Mouse (Mus musculus) ES-E14 (cell line): Measurements from ENCODE around the gene Sh3kbp1. TPM values are rescaled to one million over a fixed set of nuclear protein-coding genes. Genes with fewer than 3 reads are reported as not detected.

Source experiments
- DNase-seq: peaks from one replicate; pipeline ENCODE4 v3.0.0-alpha.2; 2013; ENCODE audit warnings: low read depth, low spot score
- H3K27ac ChIP-seq: 2 replicates; pipeline ENCODE4 v1.5.1; 2012; ENCODE audit warnings: low read depth, mild to moderate bottlenecking, low read length, moderate library complexity, mixed read lengths; ENCODE audit not compliant: poor library complexity, insufficient read depth, severe bottlenecking
- H3K36me3 ChIP-seq: 2 replicates; pipeline ENCODE4 v1.6.1; 2012; ENCODE audit warnings: mild to moderate bottlenecking, low read length, moderate library complexity, mixed read lengths; ENCODE audit not compliant: control insufficient read depth, poor library complexity, insufficient read depth, severe bottlenecking
- H3K4me1 ChIP-seq, 2 experiments: fragments of 150-350 bp in 1 of 2; sonication (generic) in 1 of 2; 2 replicates each; pipeline ENCODE4 v1.6.1; 2012; ENCODE audit warnings: low read length in 2 of 2, mild to moderate bottlenecking in 1 of 2, mixed read lengths in 1 of 2; ENCODE audit not compliant: control insufficient read depth in 2 of 2, insufficient read depth in 2 of 2, poor library complexity in 1 of 2
- H3K4me3 ChIP-seq, 2 experiments: fragments of 150-350 bp in 1 of 2; sonication (generic) in 1 of 2; 2 replicates each; pipeline ENCODE4 v1.5.1; 2012; ENCODE audit warnings: low read length in 2 of 2, low read depth in 1 of 2, mild to moderate bottlenecking in 1 of 2, mixed read lengths in 1 of 2; ENCODE audit not compliant: insufficient read depth in 1 of 2, poor library complexity in 1 of 2, severe bottlenecking in 1 of 2
- H3K9ac ChIP-seq: 2 replicates; pipeline ENCODE4 v1.6.1; 2012; ENCODE audit warnings: low read depth, mild to moderate bottlenecking, low read length, mixed read lengths; ENCODE audit not compliant: poor library complexity, insufficient read depth, severe bottlenecking
- H3K9me3 ChIP-seq: fragments of 150-350 bp; sonication (generic); 2 replicates; pipeline ENCODE4 v1.6.1; 2012; ENCODE audit warnings: low read depth, mild to moderate bottlenecking, low read length; ENCODE audit not compliant: control insufficient read depth, insufficient read depth
- CHD2 ChIP-seq: IDR thresholded peaks from 2 replicates; pipeline ENCODE4 v1.6.1; 2014; ENCODE audit warnings: mild to moderate bottlenecking, low read depth, low read length, inconsistent platforms
- HCFC1 ChIP-seq: IDR thresholded peaks from 2 replicates; pipeline ENCODE4 v1.6.1; 2012; ENCODE audit warnings: low read length, inconsistent platforms, borderline replicate concordance; ENCODE audit not compliant: insufficient read depth
- MAFK ChIP-seq: IDR thresholded peaks from 2 replicates; pipeline ENCODE4 v1.6.1; 2014; ENCODE audit warnings: mild to moderate bottlenecking, low read depth, low read length, inconsistent platforms; ENCODE audit not compliant: insufficient read depth
- ZC3H11A ChIP-seq: IDR thresholded peaks from 2 replicates; pipeline ENCODE4 v1.6.1; 2012; ENCODE audit warnings: low read depth, mild to moderate bottlenecking, inconsistent platforms, low read length, borderline replicate concordance
- ZNF384 ChIP-seq: IDR thresholded peaks from 2 replicates; pipeline ENCODE4 v1.6.1; 2012; ENCODE audit warnings: low read depth, low read length, inconsistent platforms
- in situ Hi-C, 2 experiments: fragments of 600-800 bp; cut with MboI; formaldehyde crosslinking; loops; one replicate each; pipeline ENCODE4 v1.15.1; 2025; ENCODE audit warnings: low sequenced_read_pairs in 2 of 2, inconsistent platforms in 1 of 2; ENCODE audit not compliant: unreplicated experiment in 2 of 2
- total RNA-seq: library from RNA; depleted of rRNA; stranded (reverse); fragments of 300-350 nt; gene quantifications from 2 replicates; pipeline ENCODE4 v1.2.3, GENCODE M21; 2012

Gene Sh3kbp1
- total RNA-seq, 1 experiment = 8.5 TPM

- TF ChIP-seq HCFC1 (no peak), CHD2 (no peak), ZNF384 (no peak), MAFK (no peak), ZC3H11A (no peak)
- DNase-seq = no peak
- Histone ChIP-seq H3K27ac (no peak overlapping the region), H3K4me1 (peaks cover 0 to 2% of the 10 kb centered on the region in 2 experiments; a peak in 1 of 4 replicates), H3K9ac (no peak overlapping the region), H3K9me3 (no peaks in the 10 kb centered on the region), H3K36me3 (no peaks in the 10 kb centered on the region), H3K4me3 (no peak overlapping the region)
- in situ Hi-C loops = loop anchor here in 1 of 2 experiments (25.0 kb wide), 1 partner anchor 333 kb away; no protein-coding TSS in a partner anchor
These were observed 2.1 kb downstream of the Sh3kbp1 start for GRCm38 (mm10) chrX:159629203-159629602.

- Histone ChIP-seq H3K27ac (no peak overlapping the region), H3K4me3 (no peak overlapping the region), H3K4me1 (no peaks in the 10 kb centered on the region), H3K36me3 (no peaks in the 10 kb centered on the region), H3K9ac (no peak overlapping the region), H3K9me3 (no peaks in the 10 kb centered on the region)
- TF ChIP-seq ZC3H11A (no peak), HCFC1 (no peak), ZNF384 (no peak), MAFK (no peak), CHD2 (no peak)
- in situ Hi-C loops = loop anchor here in 1 of 2 experiments (25.0 kb wide), 1 partner anchor 324 kb away; no protein-coding TSS in a partner anchor
- DNase-seq = no peak
These were observed 11.6 kb downstream of the Sh3kbp1 start for GRCm38 (mm10) chrX:159638500-159639227.

GRCm38 (mm10) chrX:159639991-159640390 is 12.9 kb downstream of the Sh3kbp1 start:
- Histone ChIP-seq H3K27ac (no peak overlapping the region), H3K9ac (no peak overlapping the region), H3K36me3 (no peaks in the 10 kb centered on the region), H3K9me3 (no peaks in the 10 kb centered on the region), H3K4me1 (no peaks in the 10 kb centered on the region), H3K4me3 (no peak overlapping the region)
- in situ Hi-C loops = loop anchor here in 1 of 2 experiments (25.0 kb wide), 1 partner anchor 322 kb away; no protein-coding TSS in a partner anchor
- DNase-seq = no peak
- TF ChIP-seq HCFC1 = no peak
- no peak for TF ChIP-seq CHD2
- TF ChIP-seq ZC3H11A = no peak
- no peak for TF ChIP-seq MAFK
- TF ChIP-seq ZNF384 = no peak

GRCm38 (mm10) chrX:159645314-159645713 is 18.2 kb downstream of the Sh3kbp1 start:
- Histone ChIP-seq H3K9me3 (no peaks in the 10 kb centered on the region), H3K9ac (no peak overlapping the region), H3K27ac (no peak overlapping the region), H3K4me3 (no peak overlapping the region), H3K4me1 (no peaks in the 10 kb centered on the region), H3K36me3 (no peaks in the 10 kb centered on the region)
- TF ChIP-seq MAFK (no peak), CHD2 (no peak), HCFC1 (no peak), ZNF384 (no peak), ZC3H11A (no peak)
- in situ Hi-C loops = loop anchor here in 1 of 2 experiments (25.0 kb wide), 1 partner anchor 317 kb away; no protein-coding TSS in a partner anchor
- DNase-seq = no peak

- Histone ChIP-seq H3K4me3 (no peak overlapping the region), H3K27ac (no peak overlapping the region), H3K9me3 (no peaks in the 10 kb centered on the region), H3K4me1 (no peaks in the 10 kb centered on the region), H3K9ac (no peak overlapping the region), H3K36me3 (no peaks in the 10 kb centered on the region)
- in situ Hi-C loops = loop anchor here in 1 of 2 experiments (25.0 kb wide), 1 partner anchor 315 kb away; no protein-coding TSS in a partner anchor
- DNase-seq = no peak
- TF ChIP-seq MAFK (no peak), ZC3H11A (no peak), ZNF384 (no peak), HCFC1 (no peak), CHD2 (no peak)
These were observed 20.5 kb downstream of the Sh3kbp1 start for GRCm38 (mm10) chrX:159647564-159647963.
